In the genomic region with DNA sequence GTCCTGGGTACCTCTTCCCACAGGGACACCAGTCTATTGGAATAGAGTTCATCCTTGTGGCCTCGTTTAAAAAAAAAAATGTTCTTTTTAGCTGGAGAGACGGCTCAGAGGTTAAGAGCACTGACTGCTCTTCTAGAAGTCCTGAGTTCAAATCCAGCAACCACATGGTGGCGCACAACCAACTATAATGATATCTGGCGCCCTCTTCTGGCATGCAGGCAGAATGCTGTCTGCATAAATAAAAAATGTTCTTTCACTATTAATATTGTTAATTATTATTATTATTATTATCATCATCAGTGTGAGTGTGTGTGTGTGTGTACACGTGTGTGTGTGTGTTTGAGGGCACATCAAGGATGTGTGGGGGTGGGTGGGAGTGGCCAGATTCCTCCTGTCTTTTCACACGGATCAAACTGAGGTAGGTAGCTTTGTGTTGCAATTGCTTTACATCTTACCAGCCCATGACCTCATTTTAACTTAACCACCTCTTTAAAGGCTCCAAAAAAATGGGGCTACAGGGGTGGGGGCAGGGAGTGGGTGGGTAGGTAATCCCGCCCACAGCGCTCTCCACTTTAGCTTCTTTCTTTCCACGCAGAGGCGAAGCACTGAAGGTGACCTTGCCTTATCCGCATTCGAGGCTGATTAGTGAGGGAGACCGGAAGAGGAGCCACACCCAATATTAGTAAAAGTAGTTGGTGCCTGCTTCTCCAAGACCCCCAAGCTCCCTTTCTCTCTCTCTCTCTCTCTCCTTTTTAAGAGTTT, we compare ENCODE assay signal across 13 mouse cellular contexts. TPM values are rescaled to one million over a fixed set of nuclear protein-coding genes. Genes with fewer than 3 reads are reported as not detected.
A peak's percentile ranks its signal among the peaks of the same experiment; 100 is the strongest.
DNase-seq lines count a peak whose midpoint lies in the region; ATAC-seq and TF ChIP-seq lines count a peak whose summit lies in the region.
"Had no signal": no experiment of that assay in that cellular context is flagged by ENCODE, and none has a peak within 500 bp of the region (broad histone marks: within the 10 kb centered on the region; RNA-seq: fewer than 3 reads in every experiment).

No protein-coding gene starts in this region.

- peak; percentile 62 for DNase-seq in CD4-positive, CD25-positive, alpha-beta regulatory T cell, adult 2 months (ENCODE audit: low read depth, low spot score)
- peak; percentile 21 for DNase-seq in kidney, postnatal 10 days
- no peak for DNase-seq in kidney, postnatal 14 days
- DNase-seq in A20 (ENCODE audit: low read depth, low spot score) = peak; percentile 56
- no peak for DNase-seq in urinary bladder, postnatal 4 days (ENCODE audit: low spot score in 2 of 2)
- DNase-seq in cerebellum, adult 18-20 months = no peak
- DNase-seq: kidney, adult 9 months; left cerebral cortex, postnatal 4 days had no signal

- no peak for ATAC-seq in CD4-positive, CD25-positive, alpha-beta regulatory T cell, adult 4 months

- TF ChIP-seq CTCF in bone marrow, adult 2 months (IDR thresholded peaks at IDR 0.05; ENCODE audit: control insufficient read depth, insufficient read depth, low read length) = peak; percentile 47

- H3K27ac ChIP-seq in bone marrow, adult 2 months (ENCODE audit: control insufficient read depth, insufficient read depth, low read depth, low read length, poor library complexity) = no peak overlapping the region
- H3K27ac ChIP-seq: forebrain, embryonic 12.5 days; heart, embryonic 15.5 days had no signal

- 72% methylated on average over 13 of the region's 13 CpGs for WGBS in bone marrow, adult 2 months

- no peak overlapping the region for H3K4me3 ChIP-seq in bone marrow, adult 2 months (replicated peaks; ENCODE audit: control insufficient read depth, low read depth, low read length)
- H3K4me3 ChIP-seq: forebrain, embryonic 12.5 days; heart, embryonic 15.5 days had no signal

- no peaks in the 10 kb centered on the region; the same call in 1 of the 2 replicates for H3K4me1 ChIP-seq in bone marrow, adult 2 months (ENCODE audit: control insufficient read depth, insufficient read depth, low read length)

- TF ChIP-seq POLR2A in bone marrow, adult 2 months (IDR thresholded peaks at IDR 0.05; ENCODE audit: borderline replicate concordance, control insufficient read depth, low read depth, low read length) = no peak

RNA-seq across cellular contexts. Expression of gene Tmem220, which starts 2.4 kb away (rescaled TPM):
- polyA plus RNA-seq in CD4-positive, CD25-positive, alpha-beta regulatory T cell, adult 4 months (2017; shearing (Covaris generic)) = 1 to 10 TPM; 1.6 to 1.9 TPM
- polyA plus RNA-seq in bone marrow, adult 2 months (2011; ENCODE audit: insufficient read depth, insufficient read length, low replicate concordance, missing spikeins) = 0.61 TPM in 1 of 2 replicates, not detected in the other

RNA-seq across cellular contexts. Expression of gene Adprm, which starts 29.9 kb away (rescaled TPM):
- polyA plus RNA-seq in CD4-positive, CD25-positive, alpha-beta regulatory T cell, adult 4 months (2017; shearing (Covaris generic)) = 10 to 100 TPM; 58.5 to 63.8 TPM
- polyA plus RNA-seq in bone marrow, adult 2 months (2011; ENCODE audit: insufficient read depth, insufficient read length, low replicate concordance, missing spikeins) = 6.9 and 15.4 TPM in 2 replicates

RNA-seq across cellular contexts. Expression of gene Sco1, which starts 29.9 kb away (rescaled TPM):
- polyA plus RNA-seq in CD4-positive, CD25-positive, alpha-beta regulatory T cell, adult 4 months (2017; shearing (Covaris generic)) = 1 to 10 TPM; 6.6 to 9.4 TPM
- 3.2 and 5.0 TPM in 2 replicates for polyA plus RNA-seq in bone marrow, adult 2 months (2011; ENCODE audit: insufficient read depth, insufficient read length, low replicate concordance, missing spikeins)

RNA-seq across cellular contexts. Expression of gene Myh3, which starts 55.6 kb away (rescaled TPM):
- polyA plus RNA-seq in CD4-positive, CD25-positive, alpha-beta regulatory T cell, adult 4 months (2017; shearing (Covaris generic)) = under 1 TPM; 0.12 to 0.23 TPM
- polyA plus RNA-seq in bone marrow, adult 2 months (2011; ENCODE audit: insufficient read depth, insufficient read length, low replicate concordance, missing spikeins) = not detected in 2 replicates
- polyA plus RNA-seq: spleen, adult 2 months had no signal

Comparison
In these comparisons a context has a peak if more than half of its experiments do, and no peak if none do; other contexts are left out.
1. DNase-seq: peak in CD4-positive, CD25-positive, alpha-beta regulatory T cell, adult 2 months (single experiment), kidney, postnatal 10 days (single experiment) and A20 (single experiment); none in kidney, postnatal 14 days (single experiment), urinary bladder, postnatal 4 days (0 of 2) and cerebellum, adult 18-20 months (0 of 2).